Mouse (Mus musculus): ENCODE measurements at regions not wholly inside any gene's neighbourhood (a gene's known extent, or its start where the extent isn't known, plus 50 kb on each side); places are given as distances from the start of the nearest gene placed in this dataset.
"Not testable (repeated sequence)": the region's sequence is repeated elsewhere in the genome, so short reads cannot be mapped to it uniquely, and the experiment has no call there.

- DNase-seq = peak; percentile 72
These were observed 60.5 kb upstream of the Tmem200a start for GRCm38 (mm10) chr10:26139100-26140093.

GRCm38 (mm10) chr10:26152586-26152985 lies 73.7 kb upstream of the Tmem200a start:
- no peak for DNase-seq

GRCm38 (mm10) chr10:26158786-26159185 lies 70.7 kb upstream of the Samd3 start:
- no peak for DNase-seq

GRCm38 (mm10) chr10:26161139-26161538 lies 68.4 kb upstream of the Samd3 start:
- DNase-seq = not testable (repeated sequence)

GRCm38 (mm10) chr10:26164531-26164930 lies 65.0 kb upstream of the Samd3 start:
- no peak for DNase-seq

- DNase-seq = no peak
These were observed 51.9 kb upstream of the Samd3 start for GRCm38 (mm10) chr10:26177591-26177990.

- no peak for DNase-seq
These were observed 51.2 kb upstream of the Samd3 start for GRCm38 (mm10) chr10:26178356-26178755.
